Mouse (Mus musculus) thymus, postnatal 10 days (tissue): ENCODE results near the gene Zfp653.
"Not testable (repeated sequence)": the region's sequence is repeated elsewhere in the genome, so short reads cannot be mapped to it uniquely, and the experiment has no call there.

Experiments
- DNase-seq, 2 experiments: peaks; one replicate each; pipeline ENCODE4 v3.0.0; 2021; ENCODE audit warnings: low spot score in 2 of 2

The Zfp653 gene

DNA sequence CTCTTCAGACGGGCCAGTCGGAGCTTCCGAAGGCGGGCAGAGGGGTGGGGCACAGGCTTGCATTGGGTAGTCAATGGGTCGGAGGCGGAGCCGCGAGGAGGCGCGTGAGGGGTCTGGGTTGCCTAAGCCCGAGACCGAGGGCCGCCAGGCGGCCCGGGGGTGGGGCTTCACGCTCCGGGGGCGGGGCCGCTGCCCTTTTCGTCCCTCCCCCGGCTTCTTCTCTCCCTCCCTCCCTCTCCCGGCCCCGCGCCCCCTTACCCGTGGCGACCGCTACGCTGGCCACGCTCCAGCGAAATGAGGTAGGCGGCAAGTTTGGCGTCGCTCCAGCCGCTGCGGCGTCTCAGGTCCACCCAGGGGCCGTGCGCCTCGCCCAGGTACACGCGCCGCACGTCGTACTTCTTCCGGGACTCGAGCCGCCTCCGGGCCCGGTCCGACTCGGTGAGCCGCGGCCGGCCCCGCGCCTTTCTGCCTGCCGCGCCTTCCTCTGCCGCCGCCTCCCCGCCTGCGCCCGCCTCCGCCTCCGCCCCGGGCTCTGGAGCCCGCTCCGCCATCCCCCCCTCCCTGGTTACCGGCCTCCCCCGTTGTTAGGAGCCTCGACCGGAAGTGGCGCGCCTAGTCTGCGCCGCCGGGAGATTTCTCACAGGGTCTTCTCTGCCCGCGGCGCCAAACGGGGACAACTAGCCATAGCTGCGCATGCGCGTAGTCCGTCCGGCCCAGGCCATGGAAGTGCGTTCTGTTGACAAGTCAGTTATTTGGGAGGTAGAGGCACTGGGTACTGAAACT is at the start of gene Zfp653, which contains the start of gene Gm49318:
Gene Zfp653 (minus strand): TSS at position 586 of the 783 bp plus-strand sequence.
Gene Gm49318 (minus strand): TSS at position 469 of the 783 bp plus-strand sequence.
- peak; percentile 93 to 95 for DNase-seq

DNA sequence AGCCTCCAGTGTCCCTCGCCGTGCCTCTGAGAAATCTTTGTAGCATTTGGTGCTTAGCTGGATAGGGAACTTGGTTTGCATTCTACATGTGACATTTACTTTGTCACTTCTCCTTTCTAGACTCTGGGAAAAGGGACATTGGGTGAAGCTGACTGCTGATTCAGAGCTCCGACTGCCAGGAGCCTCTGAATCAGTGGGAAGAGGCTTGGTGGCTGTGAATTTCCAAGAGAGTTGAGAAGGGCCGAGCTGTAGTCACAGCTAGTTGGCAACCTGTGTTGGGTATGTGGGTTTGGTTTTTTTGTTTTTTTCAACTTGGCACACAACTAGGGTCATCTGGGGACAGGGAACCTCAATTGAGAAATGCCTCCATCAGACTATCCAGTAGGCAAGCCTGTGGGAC is 48.4 kb upstream of the Zfp653 start:
- no peak for DNase-seq

DNA sequence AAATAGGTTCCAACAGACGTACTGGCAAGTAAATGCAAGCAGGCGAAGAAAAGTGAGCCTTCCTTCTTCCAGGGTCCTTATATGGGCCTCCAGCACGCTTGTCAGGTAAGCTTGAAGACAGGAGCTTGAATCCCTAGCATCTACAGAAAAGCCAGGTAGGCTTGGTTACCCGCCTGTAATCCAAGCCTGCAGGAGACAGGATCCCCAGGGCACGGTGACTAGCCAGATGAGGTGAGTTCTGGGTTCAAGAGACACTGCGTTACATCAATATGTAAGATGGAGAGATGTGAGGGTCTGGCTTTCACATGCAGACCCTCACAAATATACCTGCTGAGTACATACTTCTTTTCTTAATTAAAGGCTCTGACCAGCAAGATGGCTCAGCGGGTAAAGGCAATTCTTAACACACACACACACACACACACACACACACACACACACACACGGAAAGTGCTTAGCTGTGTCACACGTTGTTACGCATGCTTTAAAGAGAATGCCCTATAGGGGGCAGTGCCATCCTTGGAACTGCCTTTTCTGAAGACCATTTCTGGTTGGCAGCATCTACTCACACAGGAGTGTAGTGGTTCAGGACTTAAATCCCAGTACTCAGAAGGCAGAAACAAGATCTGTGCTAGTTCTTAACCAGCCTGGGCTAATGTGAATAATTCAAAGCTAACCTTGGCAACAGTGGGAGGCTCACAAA is 46.7 kb upstream of the Zfp653 start:
- DNase-seq = peak; percentile 52 to 74

DNA sequence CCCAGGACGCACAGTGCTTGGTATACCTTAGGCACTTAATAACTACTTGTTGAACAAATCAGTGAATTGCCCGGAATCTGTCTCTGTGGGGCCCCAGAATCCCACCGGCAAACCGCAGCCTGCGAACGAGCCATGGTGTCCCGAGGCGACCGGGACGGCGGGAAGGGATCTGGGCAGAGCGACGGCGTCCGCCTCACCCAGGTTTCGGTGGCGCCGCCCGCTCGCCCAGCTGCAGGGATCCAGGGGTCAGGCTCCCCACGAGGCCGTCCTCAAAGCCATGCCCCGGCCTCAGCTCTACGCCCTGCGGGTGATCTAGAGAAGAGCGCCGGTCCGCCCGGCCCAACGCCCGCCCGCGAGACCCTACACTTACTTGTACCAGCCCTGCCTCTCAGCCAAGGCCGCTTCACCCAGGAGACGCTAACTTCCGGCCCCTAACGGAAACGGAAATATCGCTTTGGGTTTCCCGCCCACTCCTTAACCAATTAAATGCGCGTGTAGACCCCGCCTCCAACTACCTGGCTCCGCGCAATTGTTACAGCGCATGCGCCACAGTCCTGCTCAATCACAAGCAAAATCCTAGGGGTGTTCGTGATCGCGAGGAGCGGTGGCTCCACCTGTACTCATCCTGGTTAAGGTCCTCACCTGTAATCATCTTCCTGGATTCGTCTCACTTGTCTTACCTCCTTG is 45.7 kb upstream of the Zfp653 start, which contains the start of gene Elof1:
Gene Elof1 (minus strand): TSS at position 433 of the 687 bp plus-strand sequence.
- peak; percentile 93 to 94 for DNase-seq

- peak in 1 of 2 experiments; percentile 19 for DNase-seq
Observed at GRCm38 (mm10) chr9:22116086-22116485, 44.9 kb upstream of the Zfp653 start.

DNA sequence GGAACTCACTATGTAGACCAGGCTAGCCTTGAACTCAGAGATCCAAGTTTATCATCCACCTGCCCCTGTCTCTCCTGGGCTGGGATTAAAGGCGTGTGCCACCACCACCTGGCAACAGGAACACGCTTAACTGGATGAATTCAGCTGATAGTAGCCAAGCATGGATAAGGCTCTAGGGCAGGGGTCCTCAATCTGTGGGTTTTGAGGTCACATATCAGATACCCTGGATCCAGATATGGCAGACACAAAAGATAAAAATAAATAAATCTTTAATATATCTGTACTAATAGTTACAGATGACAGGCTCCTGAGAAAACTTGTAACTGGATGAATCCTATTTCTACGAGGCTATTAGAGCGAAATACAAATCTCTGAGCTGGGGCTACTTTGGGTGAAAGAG is 44.5 kb upstream of the Zfp653 start:
- DNase-seq = no peak

DNA sequence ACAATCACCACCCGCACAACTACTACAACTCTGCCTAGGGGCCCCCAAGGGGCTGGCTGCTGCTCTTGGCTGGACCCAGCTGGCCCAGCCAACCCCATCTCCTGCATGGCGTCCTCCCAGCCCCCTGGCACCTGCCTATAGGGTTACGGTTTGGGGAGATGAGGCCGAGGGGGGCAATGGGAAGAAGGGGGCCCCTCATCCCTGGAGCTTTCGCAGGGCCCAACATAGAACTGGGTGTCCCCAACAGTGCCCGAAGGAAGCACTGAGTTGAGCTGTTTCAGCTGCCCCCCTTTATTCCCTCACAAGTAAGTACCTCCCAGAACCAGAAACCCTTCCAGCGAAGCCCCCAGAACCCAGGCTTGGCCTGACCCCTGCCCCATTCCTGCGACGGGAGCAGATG is 37.0 kb upstream of the Zfp653 start:
- no peak for DNase-seq

GRCm38 (mm10) chr9:22099922-22100321 is 28.7 kb upstream of the Zfp653 start:
- no peak for DNase-seq

DNA sequence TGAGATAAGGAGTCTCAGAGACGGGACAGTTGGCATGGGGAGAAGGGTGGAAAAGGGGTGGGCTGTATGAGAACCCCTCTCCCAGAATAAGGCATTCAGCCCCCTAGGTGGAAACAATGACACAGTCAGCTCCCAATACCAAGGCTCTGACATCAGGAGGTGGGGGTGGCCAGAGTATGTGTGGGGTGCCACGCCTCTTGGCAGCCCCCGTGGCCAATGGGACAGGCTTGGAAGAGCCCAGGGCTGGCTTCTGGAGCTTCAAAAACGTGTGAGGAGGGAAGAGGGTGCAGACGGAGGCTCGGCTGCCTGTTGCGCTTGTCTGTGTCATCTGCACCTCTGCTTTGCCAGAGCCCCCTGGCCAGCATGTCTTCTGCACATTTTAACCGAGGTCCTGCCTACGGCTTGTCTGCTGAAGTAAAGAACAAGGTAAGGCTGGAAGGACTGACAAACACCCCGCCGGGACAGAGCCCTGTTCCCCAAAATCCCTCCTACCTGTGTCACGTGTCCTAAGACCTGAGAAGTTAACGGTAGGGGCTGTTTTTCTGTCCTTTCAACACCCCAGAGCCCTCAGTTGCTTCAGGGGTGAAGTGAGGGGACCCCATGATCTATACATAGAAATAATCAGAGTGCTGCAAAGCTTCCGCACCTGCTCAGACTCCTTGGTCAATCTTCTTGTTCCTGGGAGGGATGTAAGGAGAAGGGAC is 28.0 kb upstream of the Zfp653 start, which contains the start of gene Cnn1:
Gene Cnn1 (plus strand): TSS at position 224 of the 704 bp plus-strand sequence.
- DNase-seq = no peak

DNA sequence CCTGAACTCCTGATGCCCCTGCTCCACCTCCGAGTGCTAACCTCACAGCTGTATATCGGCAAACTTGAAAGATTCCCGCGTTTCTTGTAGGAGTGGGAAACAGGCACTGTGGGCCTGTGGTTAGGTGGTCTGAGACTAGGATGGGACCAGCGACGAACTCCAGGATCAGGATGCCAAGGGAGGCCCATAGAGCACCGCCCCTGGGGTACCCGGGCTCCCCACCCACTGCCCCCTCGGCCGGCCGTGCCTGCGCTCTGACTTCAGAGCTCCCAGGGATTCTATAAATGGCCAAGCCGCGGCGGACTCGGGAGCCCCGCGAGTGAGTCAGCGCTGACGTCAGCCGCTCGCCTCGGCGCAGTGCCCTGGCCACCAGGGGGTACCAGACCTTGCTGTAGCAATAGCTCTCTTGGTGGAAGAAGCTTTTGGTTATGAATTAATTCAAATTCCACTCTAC is 24.7 kb upstream of the Zfp653 start:
- DNase-seq = peak; percentile 65 to 80

- DNase-seq = no peak
Observed at GRCm38 (mm10) chr9:22092746-22093145, 21.6 kb upstream of the Zfp653 start.

DNA sequence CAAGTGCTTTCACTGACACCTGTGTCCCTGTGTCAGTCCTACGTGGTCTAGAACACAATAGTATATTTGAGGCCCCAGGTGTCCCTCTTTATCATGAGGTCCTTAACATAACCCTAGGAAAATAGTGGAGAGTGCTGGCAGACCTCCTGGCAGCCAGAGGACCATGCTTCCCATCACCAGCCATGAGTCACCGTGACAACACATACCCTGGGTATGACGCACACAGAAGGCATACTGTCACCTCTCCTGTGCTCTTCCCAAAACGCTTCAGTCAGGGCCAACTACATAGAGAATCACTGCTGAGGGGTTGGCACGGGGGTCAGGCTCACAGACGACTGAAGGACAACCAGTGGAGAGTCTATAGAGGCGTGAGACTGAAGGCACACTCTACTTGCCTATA is 18.8 kb upstream of the Zfp653 start:
- no peak for DNase-seq

DNA sequence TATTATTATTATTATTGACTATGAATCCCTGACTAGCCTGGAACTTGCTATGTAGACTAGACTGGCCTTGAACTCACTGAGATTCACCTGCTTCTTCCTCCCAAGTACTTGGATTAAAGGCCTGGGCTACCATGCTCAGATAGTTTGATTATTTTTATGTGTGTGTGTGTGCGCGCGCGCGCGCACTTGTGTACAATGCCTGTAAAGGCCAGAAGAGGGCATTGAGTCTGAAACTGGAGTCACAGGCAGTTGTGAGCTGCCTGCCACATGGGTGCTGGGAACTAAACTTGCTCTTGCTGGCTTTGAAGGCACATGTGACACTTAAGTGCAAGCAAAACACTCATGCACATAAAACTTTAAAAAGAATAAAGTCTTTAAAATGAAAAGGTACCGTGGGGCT is 18.1 kb upstream of the Zfp653 start:
- no peak for DNase-seq

GRCm38 (mm10) chr9:22087034-22087618 is 15.9 kb upstream of the Zfp653 start:
- DNase-seq = no peak

DNA sequence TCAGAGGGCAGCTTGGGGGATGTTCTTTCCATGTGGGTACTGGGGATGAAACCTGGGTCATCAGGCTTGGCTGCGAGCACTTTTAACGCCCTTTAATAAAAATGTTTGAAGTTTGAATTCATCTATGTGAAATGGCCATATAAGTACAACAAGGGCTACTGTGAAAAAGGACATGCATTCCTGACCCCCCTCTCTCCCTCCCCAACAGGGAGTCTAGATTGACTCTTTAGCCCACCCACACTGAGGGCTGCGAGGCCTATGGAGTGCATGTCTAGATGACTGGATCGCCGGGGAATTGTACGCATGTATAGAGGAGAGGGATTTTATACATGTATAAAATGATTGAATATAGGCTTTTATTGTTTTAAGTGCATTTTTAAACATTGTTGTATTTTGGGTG is 14.8 kb upstream of the Zfp653 start:
- no peak for DNase-seq

DNA sequence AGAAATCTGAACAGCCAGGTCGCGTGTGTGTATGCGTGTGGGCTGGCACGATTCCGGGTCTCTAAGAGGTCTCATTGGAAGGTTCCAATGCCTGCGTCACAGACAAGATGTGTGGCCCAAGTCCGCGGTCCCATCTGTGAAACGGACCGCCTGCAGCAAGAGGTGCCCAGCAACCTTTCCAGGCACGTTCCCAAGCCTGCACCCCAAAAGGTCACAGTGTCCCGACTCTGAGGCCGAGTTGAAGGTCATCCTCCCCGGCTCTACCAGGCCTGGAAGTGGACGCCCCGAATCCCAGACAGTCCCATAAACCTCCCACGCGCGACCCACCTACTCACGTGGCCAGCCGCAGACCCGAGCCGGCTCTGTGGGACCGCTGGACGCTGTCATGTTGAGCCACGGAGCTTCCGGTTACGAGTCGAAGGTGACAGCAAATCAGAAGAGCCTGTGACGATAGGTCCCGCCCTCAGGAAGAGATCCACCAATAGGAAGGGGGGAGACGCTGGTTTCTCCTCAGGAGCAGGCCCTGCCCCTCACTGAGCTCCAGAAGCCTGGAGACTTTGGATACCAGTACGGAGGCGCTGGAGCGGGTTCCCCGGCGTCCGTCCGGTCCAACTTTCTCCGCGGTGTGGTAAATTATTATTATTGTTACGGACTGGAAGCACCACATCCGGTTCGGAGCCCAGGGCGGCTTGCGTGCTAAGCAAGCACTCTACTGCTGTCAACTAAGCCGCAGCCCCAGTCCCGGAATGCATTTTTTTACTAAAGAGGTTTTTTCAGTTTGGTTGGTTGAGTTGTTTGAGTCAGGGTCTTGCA is 14.1 kb upstream of the Zfp653 start, which contains the start of gene Ecsit:
Gene Ecsit (minus strand): TSS at position 417 of the 813 bp plus-strand sequence.
- peak; percentile 85 to 90 for DNase-seq

DNA sequence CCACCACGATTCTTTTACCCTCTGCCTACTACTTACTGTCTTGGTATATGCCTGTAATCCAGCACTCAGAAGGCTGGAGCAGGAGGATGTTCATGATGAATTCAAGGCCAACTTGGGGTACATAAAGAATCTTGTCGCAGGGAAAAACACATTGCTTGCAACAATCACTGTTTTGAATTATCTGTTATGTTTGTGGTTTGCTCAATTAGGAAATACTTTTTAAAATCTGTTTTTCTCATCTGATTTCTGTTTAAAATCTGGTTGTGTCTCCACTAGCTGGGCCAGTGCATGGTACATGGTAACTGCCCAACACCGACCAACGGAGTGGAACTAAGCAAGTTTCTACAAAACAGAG is 13.5 kb upstream of the Zfp653 start:
- no peak for DNase-seq

DNA sequence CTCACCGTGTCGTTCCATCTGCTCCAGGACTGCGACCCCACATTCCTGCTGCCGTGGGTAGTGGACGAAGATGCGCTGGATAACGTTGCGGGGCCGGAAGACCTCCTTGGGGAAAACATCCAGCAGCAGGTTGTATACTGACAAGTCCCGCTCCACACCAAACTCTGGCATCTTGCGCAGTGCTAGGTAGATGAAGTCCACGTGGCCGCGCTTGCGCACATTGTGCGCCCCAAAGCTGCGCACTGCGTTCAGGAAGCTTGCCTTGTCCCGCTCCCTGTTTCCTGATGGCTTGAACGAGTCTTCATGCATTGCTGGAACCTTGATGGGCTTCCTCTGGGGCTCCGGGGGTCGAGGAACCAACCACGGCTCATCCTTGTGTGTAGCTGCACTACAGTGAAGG is 5.0 kb upstream of the Zfp653 start:
- DNase-seq = no peak

DNA sequence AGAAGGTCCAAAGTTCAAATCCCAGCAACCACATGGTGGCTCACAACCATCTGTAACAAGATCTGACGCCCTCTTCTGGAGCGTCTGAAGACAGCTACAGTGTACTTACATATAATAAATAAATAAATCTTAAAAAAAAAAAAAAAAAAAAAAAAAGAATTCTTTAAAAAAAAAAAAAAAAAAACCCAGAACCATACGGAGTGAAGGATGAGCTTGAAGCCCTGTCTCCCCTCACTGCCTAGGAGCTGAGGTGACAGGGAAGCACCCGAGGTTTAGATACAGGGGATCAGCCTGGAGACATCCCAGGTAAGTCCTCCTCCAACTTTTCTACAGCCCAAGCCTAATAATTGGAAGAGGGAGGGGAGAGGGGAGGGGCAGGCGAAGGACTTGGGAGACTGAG is 4.6 kb upstream of the Zfp653 start:
- DNase-seq = not testable (repeated sequence)

GRCm38 (mm10) chr9:22072276-22072675 is 1.1 kb upstream of the Zfp653 start:
- no peak for DNase-seq
